Mouse (Mus musculus) ES-Bruce4 (cell line): ENCODE results near the gene Ugt1a7c.

Source experiments
- CTCF ChIP-seq: IDR thresholded peaks from one replicate; pipeline ENCODE4 v1.8.1; 2011; ENCODE audit warnings: low read depth, low read length
- EP300 ChIP-seq: IDR thresholded peaks from 2 replicates; pipeline ENCODE4 v1.6.1; 2011; ENCODE audit warnings: low read depth, low read length; ENCODE audit not compliant: insufficient read depth
- POLR2A ChIP-seq: IDR thresholded peaks from one replicate; pipeline ENCODE4 v1.8.1; 2011; ENCODE audit warnings: low read length; ENCODE audit not compliant: insufficient read depth

DNA sequence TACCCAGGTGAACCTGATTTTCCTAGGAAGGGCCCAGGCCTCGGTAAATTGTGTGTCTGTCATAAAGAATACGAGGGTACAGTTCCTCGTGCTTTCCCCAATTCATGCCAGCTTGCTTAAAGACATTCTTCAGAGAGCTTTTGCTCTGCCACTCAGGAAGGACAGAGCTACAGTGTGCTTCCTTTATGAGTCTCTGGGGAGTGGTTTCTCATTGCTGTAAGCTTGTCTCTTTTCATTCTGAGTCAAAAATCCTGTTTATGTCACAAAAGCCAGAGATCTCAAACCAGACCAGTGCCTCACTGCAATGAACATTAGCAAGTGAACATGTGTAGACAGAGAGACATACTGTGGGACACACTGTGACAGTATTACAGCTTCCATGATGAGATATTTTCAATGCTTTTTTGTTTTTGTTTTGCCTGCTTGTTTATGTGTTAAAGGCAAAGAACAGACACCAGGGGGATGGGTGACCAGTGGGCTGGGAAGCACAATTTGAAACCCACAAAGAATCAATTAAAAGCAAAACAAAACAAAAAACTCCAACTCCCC, 39.1 kb downstream of the Ugt1a7c start:
- no peak for TF ChIP-seq CTCF
- TF ChIP-seq POLR2A: no peak
- no peak for TF ChIP-seq EP300
